Mouse (Mus musculus) cerebellum, adult 9-10 months (tissue): ENCODE data around the gene Tnnc1.
A peak's percentile ranks its signal among the peaks of the same experiment; 100 is the strongest.

Experiments used
- DNase-seq: peaks from one replicate; pipeline ENCODE4 v3.0.0; 2022

Tnnc1 gene

DNA sequence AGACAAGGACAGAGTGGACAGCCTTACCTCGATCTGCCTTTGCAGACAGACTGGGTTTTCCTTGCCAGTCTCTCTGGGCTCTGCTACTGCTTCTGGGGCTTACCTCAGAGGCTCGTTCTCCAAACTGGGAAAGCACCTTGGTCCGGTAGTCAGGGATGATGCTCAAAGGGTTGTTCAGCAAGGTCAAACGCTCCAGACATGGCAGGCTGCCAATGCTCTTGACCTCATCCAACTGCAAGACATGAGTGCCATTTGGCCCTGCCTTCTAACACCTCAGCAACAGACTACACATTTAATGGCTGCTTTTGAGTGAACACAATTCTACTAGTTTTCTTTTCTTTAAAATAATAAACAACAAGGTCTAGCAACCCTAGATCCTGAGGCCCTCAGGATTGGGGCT is 21.5 kb upstream of the Tnnc1 start:
- no peak for DNase-seq

DNA sequence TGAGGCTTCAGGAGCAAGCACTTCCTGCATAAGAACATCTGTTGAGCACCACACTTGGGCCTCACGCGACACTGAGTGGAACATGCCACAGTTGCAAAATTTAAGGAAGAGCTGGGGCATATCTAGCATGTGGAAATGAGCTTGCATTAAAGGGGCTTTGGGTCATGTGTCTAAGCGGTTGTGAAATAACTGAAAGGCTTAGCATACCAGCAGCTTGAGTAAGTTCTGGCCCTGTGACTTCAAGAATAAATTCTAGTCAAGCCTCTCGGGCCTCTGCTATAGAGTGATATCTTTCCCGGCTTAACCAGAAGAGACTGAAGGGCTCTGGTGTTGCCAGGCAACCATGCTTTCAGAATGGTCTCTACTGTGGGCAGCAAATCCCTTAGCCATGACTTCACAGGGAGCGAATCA is 19.3 kb upstream of the Tnnc1 start:
- no peak for DNase-seq

DNA sequence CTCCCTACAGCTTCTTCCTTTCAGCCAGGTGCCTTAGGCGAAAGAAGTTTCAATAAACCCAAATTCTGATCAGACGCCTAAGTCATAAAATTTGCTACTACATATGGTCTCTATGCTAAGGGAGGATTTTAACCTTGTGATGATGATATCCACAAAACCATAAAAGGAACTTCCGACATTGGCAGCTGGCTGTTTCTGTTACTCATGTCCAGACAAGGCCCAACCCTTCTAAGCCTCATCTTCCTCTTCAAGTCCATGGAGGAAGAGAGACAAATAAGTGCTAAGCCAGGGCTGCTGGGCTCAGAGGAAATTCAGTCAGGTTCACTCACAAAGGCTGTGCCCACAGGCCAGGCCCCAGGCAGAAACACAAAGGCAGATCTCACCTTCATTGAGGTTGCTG is 18.8 kb upstream of the Tnnc1 start:
- DNase-seq: no peak

DNA sequence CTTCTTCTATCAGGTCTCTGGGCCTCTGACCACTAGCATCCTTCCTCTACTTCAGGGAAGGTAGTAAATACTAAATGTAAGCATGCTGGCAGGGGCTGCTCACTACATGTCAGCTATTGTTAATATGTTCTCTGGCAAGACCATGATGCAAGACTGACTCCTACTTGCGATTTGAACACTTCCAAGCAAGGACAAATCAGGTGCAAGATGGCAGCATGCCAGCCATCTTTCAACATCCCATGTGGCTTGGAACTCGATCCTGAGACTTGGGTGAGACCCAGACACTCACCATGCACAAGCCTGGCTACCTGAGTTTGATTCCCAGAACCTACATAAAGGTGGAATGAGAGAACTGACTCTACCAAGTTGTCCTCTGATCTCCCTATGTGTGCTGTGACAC is 16.2 kb upstream of the Tnnc1 start:
- no peak for DNase-seq

DNA sequence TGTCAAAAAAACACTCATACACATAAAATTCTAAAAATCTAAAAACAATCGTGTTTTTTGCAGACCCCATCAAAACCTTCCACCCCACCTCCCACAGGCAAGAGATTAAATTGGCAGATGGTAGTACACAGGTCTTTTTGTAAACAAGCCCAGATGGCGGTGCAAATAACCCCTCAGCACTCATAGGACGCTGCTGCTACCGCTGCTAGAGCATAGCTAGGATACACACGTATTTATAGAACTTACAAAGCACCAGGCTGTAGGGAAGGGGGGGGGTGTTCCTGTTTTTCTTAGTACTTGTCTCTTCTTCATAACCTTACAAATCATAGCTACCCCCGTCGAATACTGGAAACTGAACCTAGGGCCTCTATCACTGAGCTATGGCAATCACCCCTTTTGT is 14.3 kb upstream of the Tnnc1 start:
- no peak for DNase-seq

DNA sequence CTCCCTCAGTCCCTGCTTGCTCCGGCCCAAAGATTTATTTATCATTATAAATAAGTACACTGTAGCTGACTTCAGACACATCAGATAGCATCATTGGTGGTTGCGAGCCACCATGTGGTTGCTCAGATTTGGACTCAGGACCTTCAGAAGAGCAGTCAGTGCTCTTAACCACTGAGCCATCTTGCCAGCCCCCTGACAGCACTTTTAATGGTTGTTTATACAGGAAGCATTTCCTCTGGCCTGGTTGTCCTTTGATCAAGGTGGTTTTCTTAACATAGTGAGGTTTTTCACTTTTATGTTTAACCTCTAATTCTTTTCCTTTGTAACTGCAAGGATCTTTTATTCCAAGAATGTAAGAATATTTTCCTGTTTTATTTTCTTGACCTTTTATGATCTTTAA is 13.7 kb upstream of the Tnnc1 start:
- DNase-seq: no peak

DNA sequence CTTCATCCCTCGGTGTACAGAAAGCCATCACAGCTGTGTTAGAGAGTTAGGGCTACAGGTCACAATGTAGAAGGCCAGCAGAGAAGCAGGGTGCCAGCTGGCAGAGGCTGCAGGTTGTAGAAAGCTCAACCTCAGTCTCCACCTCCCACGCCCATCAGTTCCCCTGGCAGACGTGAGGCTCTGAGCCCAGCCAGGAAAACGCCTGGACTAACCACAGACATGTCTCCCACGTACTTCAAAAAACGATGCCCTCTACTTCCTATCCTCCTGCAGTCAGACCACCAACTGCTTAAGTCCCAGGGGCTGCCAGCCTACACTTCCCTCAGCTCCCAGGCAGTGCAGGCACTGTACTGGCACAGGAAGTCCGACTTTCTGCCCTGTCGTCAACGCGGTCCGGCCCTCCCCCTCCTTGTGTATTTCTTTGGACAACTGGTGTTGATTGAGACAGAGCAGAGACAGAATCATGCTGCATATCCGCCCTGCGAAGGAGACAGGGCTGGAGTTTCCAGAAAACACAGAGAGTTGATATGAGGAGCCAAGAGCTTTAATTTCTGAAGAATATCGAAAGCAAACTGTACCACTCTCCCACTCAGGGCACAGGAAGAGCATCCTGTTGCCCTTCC is 13.1 kb upstream of the Tnnc1 start:
- peak; percentile 75 for DNase-seq

DNA sequence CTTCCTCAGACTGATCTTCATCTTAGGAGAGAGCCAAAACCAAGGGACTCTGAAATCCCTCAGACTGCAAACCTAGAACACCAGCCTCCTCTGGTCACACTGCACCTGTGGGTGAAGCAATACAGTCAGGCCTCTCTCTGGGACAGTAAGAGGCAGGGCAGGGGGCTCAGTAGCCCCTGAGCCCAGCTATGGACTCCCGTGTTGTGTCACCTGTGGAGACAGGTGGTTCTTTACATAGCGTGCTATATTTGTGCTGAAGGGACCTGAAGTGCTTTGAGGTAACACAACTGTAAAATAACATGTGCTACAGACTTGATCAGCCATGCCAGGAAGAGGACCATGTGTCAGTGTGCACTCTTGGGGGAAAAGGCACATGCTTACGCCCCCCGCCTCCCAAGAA is 12.6 kb upstream of the Tnnc1 start:
- no peak for DNase-seq

DNA sequence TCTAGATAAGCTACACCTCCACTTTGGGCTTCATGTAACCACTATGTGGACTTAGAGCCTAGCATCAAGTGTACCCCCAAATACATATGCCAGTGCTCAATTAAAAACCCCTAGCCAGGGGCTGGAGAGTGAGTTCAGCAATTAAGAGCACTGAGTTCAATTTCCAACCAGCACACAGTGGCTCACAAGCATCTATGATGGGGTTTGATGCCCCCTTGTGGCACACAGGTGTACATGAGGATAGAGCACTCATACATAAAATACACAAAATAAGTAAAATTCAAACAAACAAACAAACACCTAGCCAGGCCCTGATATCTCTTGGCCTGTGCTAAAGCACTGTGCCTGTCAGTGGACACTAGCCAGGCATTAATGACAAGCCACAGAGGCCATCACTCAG is 12.1 kb upstream of the Tnnc1 start:
- peak; percentile 72 for DNase-seq

DNA sequence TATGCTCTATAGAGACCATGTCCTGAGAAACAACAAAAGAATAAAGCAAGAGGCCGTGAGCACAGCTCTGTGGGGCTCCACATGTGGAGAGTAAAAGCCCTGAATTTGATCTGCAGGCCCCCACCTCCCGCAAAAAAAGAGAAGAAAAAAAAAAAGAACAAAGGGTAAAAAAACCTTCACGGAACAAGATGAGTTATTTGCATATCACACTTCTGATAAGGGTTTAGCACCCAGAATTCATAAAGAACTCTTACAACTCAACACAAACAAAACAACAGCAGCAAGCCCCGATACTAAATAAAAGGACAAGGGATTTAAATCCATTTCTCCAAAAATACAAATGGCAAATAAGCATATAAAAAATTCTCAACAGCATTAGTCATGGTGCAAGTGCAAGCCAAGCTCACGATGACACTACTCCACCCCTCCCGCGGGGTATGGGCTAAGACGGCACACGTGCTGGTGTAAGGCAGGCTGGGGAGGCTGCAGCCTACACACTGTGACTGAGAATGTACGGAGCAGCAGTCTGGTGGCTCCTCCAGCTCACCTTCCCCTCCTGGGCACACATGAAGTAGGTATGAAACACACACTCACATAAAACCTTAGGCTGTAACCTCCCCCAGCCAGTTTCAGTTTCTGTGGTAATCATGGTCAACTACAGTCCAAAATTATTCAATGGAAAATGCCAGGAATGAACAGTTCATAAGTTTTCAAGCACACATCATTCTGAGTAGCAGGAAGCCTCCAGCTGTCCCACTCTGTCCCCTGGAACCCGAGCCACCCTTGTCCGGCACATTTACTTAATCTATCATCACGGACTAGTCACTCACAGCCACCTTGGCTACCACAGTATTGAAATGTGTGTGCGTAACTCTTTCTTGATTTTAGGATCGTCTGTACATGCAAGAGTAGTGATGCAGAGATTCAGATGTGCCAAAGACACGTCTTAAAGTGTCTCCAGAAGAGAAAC is 10.3 kb upstream of the Tnnc1 start:
- no peak for DNase-seq

DNA sequence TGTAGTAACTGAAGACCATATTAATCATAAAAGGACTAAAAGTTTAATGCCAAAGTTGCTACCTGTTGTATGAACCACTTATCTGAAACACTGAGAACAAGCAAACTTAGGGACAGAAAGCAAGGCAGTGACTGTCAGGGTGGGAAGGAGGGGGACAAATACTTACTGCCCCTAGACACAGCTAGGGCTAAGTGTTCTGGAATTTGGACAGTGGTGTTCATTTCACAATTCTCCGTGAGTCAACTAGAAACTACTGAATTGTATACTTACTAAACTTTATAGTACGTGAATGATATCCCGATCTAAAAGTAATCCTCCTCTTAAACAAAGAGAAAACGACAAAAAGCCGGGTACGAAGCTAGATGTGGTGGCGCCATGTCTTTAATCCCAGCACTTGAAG is 8.5 kb upstream of the Tnnc1 start:
- DNase-seq: no peak

DNA sequence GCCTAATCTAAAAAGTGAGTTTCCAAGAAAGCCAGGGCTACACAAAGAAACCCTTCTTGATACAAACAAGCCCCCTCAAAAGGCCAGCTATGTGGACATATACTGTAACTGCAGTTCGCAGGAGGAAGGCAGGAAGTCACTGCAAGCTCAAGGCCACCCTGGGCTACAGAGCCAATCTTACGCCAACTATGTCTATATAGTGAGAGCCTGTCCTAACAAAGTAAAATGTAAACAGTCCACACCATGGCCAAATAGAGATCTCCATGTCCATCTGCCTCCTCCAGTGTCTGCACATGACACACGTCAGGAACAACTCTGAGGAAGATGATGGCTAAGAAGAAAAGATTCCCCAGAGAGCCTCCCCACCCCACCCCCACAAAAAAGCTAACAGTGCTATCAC is 8.1 kb upstream of the Tnnc1 start:
- DNase-seq: no peak

DNA sequence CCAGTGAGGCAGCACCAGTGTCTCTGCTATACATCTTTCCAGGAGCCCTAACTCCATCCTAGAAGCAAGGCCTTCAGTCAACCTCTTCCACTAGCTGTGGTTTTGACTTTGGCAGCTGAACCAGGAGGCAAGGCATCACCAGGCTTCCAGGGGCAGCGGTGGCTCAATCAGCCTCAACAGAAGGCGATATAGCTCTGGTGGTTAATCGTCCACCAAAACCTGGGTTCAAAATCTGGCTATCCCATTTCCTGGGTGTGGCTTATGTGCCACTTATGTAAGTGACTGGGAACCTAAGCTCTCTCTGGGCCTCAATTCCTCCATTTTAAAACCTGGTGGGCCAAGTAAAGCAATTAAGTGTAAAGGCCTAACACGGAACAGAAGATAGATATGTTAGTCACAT is 3.3 kb upstream of the Tnnc1 start:
- peak; percentile 52 for DNase-seq

DNA sequence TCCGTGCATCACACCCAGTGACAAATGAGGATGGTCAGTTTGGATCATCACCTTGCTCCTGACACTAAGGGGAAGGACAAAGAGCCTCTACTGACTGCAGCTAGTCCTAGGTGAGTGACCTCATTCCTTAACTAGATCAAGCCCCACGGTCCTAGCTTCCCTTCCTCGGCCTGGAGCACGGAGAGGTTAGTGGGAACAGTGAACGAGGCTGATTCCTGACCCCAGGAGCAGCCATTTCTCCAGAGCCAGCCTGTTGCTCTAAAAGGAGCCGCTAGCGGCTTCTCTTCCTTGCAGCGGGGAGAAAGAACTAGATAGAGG is 2.9 kb upstream of the Tnnc1 start:
- no peak for DNase-seq

DNA sequence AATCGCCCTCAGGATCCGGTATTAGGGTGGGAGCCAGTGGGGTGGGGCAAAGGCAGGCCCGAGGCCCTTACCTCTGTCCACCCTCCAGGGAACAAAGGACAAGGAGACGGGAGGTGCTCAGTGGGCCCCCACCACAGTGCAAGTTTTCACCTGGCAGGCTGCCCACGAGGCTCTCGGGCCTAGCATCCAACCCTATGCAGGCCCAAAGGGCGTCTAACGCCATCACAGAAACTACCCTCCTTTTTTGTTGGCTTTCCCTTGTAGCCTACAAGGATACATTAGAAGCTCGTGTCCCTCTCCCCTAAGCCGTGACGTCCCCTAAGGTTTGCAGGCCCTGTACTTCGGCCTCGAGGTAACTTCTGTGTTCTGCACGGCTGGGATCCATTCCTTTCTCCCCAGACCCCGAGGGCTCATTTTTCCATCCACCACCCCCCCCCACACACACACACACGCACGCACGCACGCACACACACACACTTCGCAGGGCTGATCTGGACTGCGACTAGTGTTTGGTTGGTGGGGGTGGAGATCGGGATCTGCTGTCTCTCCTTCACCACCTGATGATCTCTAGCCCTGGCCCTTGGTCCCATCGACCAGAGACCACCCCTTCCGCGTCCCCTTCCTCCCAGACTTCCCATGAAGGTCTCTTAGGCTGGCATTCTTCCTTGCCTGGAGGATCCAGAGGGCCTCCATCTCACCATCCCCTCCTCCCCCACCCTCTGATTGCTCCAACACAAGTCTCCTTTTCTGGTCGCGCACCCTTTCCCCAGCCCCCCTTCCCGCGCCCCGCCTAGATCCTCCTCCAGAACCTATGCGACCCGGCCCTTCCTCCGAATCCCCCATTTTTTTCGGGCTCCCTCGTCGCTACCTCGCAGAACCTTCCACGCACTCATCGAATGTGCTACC is 2.3 kb upstream of the Tnnc1 start:
- DNase-seq: peak; percentile 73

DNA sequence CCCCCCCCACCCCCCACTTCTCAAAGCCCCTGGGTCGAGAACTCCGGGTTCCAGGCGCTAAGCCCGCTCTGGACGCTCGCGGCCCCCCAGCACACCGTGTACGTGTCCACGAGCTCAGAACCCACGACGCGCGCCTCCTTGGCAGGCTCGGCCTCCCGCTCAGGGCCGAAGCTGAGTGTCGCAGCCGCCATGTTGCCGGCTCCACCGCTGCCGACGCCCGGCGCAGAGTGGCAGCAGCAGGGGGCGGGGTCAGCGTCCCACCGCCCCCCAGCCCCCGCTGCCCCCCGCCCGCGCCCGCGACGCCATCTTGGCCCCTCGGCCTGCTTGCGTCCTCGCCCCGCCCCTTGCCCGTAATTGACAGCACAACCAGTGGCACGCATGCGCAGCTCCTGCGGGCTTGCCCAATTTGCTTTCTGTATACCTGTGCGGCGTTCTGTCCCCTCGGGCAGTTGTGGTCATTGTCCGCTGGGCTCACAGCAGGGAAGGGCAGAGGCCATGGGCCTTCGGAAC is 1.6 kb upstream of the Tnnc1 start:
- peak; percentile 97 for DNase-seq

DNA sequence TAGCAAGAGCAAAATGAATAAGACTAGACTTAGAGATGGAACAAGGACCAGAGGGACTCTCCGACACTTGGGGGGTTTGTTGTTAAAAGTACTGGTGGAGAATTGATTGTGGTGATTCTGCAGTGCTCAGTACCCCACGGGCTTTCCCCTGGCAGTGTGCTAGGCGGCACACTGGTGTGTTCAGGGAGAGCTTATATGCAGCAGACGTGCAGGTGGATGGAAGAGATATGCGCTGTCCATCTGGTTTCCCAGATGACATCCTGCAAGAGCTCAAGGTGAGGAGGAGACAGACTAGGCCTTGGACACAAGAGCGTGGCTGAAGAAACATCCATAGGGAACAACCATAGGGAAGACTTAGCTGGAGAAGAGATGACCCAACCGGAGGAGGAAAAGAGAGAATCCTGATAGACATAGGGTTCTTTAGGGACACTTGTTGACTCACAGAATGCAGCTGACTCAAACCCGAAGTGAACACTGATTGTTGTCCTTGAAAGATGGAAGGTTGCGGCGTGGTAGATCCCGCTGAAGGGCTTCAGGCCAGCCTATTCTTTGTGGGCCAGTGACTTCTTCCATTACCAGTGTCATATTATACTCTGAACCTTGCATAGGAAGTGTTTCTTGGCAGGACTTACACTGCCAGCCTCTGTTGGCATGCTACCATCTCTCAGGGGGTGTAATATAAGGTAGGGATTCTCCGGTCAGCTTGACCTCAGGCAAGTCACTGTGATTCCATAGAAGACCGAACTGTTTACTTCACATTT is 862 bp upstream of the Tnnc1 start:
- peak; percentile 73 for DNase-seq

DNA sequence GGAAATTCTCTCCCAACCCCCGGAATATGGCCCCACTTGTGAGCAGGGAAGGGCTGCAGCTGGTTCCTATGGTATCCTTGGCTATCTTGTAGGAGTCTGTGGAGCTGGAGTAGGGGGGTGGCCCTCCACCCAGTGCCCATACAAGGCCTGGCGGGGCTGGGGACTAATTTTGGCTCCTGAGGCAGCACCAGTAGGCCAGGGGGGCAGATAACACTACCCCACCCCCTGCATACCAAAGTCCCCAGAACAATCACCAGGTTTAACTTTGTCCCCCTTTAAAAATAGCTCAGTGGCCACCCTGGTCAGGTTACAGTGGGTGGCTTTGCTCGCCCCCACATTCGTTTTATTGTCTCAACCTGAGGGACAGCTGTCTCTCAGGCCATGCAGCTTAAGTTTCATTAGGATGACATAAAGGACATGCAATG is 1.0 kb downstream of the Tnnc1 start:
- peak; percentile 39 for DNase-seq

DNA sequence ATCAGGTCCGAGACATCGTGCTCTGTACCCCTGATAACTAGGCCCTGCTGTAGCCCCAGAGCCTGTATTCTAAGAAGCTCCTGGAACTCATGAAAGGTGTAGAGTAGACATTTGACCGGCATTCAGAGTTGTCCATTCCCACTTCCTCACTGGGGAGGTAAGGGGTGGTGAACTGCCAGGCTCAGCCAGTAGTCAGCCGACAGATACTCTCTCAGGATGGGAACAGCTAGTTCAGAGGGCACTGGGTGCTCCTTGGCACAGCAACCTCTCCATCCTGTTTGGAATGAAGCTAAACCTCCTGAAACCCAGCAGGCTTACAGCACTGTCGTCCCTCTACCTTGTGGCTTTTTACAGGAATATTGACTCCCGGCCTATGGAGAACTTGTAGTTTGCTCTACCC is 3.7 kb downstream of the Tnnc1 start:
- no peak for DNase-seq

DNA sequence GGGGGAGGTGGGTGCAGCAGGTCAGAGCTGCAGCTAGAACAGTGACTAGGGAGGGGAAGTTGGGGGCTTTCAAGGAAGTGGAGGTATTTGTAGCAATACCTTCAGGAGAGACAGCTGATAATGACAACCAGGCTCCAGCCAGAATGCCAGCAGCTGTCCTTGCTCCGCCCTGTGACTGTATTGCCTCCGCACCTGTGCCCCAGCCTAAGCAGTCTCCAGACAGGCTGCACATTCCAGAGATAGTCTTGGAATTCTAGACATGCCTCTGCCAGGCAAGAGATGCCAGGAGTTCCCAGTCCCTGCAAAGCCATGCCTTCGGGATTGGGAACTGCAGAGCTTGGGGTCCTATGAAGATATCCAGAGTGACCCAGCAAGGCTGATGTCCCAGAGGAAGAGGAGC is 4.4 kb downstream of the Tnnc1 start:
- DNase-seq: no peak

DNA sequence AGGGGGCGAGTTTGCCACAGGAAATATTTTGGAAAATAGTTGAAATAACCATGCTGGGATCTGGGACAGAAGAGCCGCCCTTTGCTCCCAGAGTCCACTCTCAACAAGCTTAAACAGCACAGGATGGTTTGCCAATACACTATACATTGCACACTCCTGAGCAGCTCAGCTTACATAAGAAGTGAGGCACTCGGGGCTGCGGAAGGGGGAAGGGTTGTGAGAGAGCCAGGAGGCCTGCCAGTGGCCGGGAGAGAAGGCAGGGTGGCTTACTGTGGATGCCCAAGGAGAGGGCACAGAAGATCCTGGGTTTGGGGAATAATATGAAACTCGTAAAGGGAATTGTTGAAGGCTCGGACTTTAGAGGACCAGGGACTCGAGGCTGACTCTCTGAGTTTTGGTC is 5.8 kb downstream of the Tnnc1 start:
- DNase-seq: peak; percentile 27

DNA sequence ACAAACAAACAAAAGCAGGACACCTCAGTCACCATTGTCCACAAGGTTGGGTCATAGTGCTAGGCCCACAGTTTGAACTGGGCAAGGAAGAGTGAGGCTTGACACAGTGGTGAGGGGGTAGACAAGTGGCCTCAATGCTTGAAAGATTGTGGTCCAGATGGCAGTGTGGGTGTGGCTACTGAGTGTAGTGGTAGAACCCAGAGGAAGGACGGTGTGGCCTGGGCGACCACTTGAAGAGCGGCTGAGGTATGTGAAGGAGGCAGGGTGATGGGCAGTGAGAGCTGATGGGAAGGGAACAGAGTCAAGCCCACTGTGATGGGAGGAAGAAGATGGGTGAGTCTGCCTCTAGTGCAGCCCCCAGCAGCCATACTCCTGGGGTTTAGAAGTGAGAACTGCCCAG is 6.6 kb downstream of the Tnnc1 start:
- peak; percentile 31 for DNase-seq
